Mouse (Mus musculus) forebrain, postnatal 0 days (tissue): ENCODE results near the gene Smpdl3b. TPM values are rescaled to one million over a fixed set of nuclear protein-coding genes. Genes with fewer than 3 reads are reported as not detected.
"Not testable (repeated sequence)": the region's sequence is repeated elsewhere in the genome, so short reads cannot be mapped to it uniquely, and the experiment has no call there.

ENCODE experiments used
- ATAC-seq: fragments of 200-750 bp; cut with Nextera tagmentation; 2 replicates; pipeline ENCODE4 v1.8.0; 2017; ENCODE audit warnings: mild to moderate bottlenecking, moderate library complexity
- DNase-seq: peaks from one replicate; pipeline ENCODE4 v3.0.0-alpha.2; 2015
- H3K27ac ChIP-seq: fragments of 300-500 bp; sonication (generic); 2 replicates; pipeline ENCODE4 v1.5.1; 2014; ENCODE audit warnings: low read depth, mild to moderate bottlenecking, antibody characterized with exemption, low read length, moderate library complexity, mixed read lengths
- H3K27me3 ChIP-seq: fragments of 300-500 bp; sonication (generic); 2 replicates; pipeline ENCODE4 v1.6.1; 2014; ENCODE audit warnings: mild to moderate bottlenecking, low read length, mixed read lengths; ENCODE audit not compliant: insufficient read depth
- H3K36me3 ChIP-seq: fragments of 300-500 bp; sonication (generic); 2 replicates; pipeline ENCODE4 v1.6.1; 2014; ENCODE audit warnings: mild to moderate bottlenecking, moderate library complexity; ENCODE audit not compliant: insufficient read depth
- H3K4me1 ChIP-seq: fragments of 300-500 bp; sonication (generic); 2 replicates; pipeline ENCODE4 v1.6.1; 2014; ENCODE audit warnings: antibody characterized with exemption; ENCODE audit not compliant: insufficient read depth
- H3K4me2 ChIP-seq: fragments of 300-500 bp; sonication (generic); 2 replicates; pipeline ENCODE4 v1.6.1; 2014; ENCODE audit warnings: low read depth, mild to moderate bottlenecking, moderate library complexity
- H3K4me3 ChIP-seq: fragments of 300-500 bp; sonication (generic); 2 replicates; pipeline ENCODE4 v1.5.1; 2014; ENCODE audit warnings: low read depth, low read length, mixed read lengths
- H3K9ac ChIP-seq: fragments of 300-500 bp; sonication (generic); 2 replicates; pipeline ENCODE4 v1.6.1; 2014; ENCODE audit warnings: mild to moderate bottlenecking
- H3K9me3 ChIP-seq: fragments of 300-500 bp; sonication (generic); 2 replicates; pipeline ENCODE4 v1.6.1; 2016; ENCODE audit warnings: low read length
- CTCF ChIP-seq: sonication (generic); IDR thresholded peaks from 2 replicates; pipeline ENCODE4 v1.5.1; 2016; ENCODE audit warnings: antibody characterized with exemption, control low read depth, low read depth
- WGBS: fragments of 180-500 bp; shearing (Covaris S2); extraction: QIAGEN DNeasy Blood & Tissue Kit; methylation state at CpG from one replicate; pipeline ENCODE4 v1.1.7; 2014; 5-methylcytosine and 5-hydroxymethylcytosine counted together
- polyA plus RNA-seq: library from polyadenylated mRNA; unstranded; fragments of >200 nt; fragmentation: Nextera tagmentation; extraction: Ambion mirVana; gene quantifications from 2 replicates; pipeline ENCODE4 v1.2.1, GENCODE M21; 2015
- total RNA-seq: library from RNA; depleted of rRNA; stranded (reverse); fragments of >200 nt; gene quantifications from 2 replicates; pipeline ENCODE4 v1.2.3, GENCODE M21; 2014

Smpdl3b gene
- total and polyA plus RNA-seq, 2 experiments from 2014 or later, result 0.57 to 1.1 TPM

DNA sequence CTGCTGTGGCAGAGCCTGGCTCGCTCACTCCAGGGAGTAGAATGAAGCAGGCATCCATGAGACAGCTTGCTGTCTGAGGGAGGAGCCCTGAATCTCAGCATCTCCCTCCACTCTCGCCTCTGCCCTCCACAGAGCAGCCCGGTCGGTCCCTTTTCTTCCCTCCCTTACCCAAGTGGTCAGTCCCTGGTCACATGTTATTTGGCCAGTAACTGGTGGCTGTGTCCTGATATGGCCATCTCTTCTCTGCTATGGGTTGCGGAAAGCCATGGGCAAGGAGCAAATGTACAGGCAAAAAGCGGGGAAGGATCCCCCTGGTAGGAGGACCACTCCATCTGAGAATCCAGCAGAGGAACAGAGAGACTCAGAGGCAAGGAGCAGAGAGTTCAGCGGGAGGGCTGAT, 38.1 kb upstream of the Smpdl3b start:
- 0 out of 2 replicates have a peak, but pooled peaks cover 5% of the 10 kb centered on the region for H3K27me3 ChIP-seq
- H3K9ac ChIP-seq, result no peak overlapping the region
- H3K9me3 ChIP-seq, result no peaks in the 10 kb centered on the region
- no peak overlapping the region for H3K4me2 ChIP-seq
- ATAC-seq (no peak), DNase-seq (no peak)
- H3K4me1 ChIP-seq, result no peaks in the 10 kb centered on the region
- no peak overlapping the region for H3K4me3 ChIP-seq
- WGBS, result 55% methylated on average over 7 of the region's 7 CpGs
- no peak for TF ChIP-seq CTCF
- H3K27ac ChIP-seq, result no peak overlapping the region
- H3K36me3 ChIP-seq, result no peaks in the 10 kb centered on the region

DNA sequence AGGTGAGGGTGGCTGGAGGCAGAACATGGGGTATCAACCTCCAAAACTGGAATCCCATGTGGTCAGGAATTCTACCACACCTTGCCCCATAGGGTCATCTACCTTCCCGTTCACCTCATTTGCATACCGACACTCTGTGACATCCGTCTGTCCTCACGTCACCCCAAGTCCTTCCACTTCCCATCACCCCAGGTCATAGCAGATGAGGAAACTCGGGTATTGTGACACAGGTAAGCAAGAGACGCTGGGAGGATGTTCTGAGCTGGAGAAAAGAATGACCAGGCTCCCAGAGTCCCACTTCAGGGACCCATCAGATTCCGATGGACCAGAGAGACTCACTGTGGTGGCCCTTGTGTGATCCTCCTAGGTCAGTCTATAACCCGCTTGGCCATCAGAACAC, 37.7 kb upstream of the Smpdl3b start:
- no peak for DNase-seq
- Histone ChIP-seq H3K9me3 (no peaks in the 10 kb centered on the region), H3K4me3 (no peak overlapping the region), H3K4me1 (no peaks in the 10 kb centered on the region), H3K9ac (no peak overlapping the region), H3K27me3 (0 out of 2 replicates have a peak, but pooled peaks cover 5% of the 10 kb centered on the region), H3K27ac (no peak overlapping the region), H3K36me3 (no peaks in the 10 kb centered on the region), H3K4me2 (no peak overlapping the region)
- WGBS, result 76% methylated on average over 8 of the region's 8 CpGs
- no peak for ATAC-seq
- no peak for TF ChIP-seq CTCF

DNA sequence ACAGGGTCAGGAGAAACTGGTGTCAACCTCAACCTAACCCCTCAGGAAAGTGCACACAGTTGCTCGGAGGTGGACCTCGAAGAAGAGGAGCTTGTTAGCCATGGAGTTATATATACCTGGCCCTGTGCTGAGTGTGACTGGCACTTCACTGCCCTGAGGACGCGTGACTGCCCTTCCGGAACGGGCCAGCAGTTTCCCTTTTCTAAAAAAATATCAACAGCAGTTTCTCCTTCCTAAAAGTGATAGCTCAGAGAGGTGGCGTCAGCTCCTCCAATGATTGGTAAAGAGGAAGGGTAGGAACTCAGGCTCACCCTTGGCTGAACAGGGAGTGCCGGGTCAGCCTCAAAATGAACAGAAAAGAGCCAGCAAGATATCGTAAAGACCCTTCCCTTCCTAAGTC, 37.0 kb upstream of the Smpdl3b start:
- no peaks in the 10 kb centered on the region for H3K4me1 ChIP-seq
- 87% methylated on average over 9 of the region's 9 CpGs for WGBS
- no peaks in the 10 kb centered on the region for H3K9me3 ChIP-seq
- H3K9ac ChIP-seq, result no peak overlapping the region
- no peak overlapping the region for H3K27ac ChIP-seq
- no peak for ATAC-seq
- H3K4me3 ChIP-seq, result no peak overlapping the region
- 0 out of 2 replicates have a peak, but pooled peaks cover 5% of the 10 kb centered on the region for H3K27me3 ChIP-seq
- DNase-seq, result no peak
- no peak overlapping the region for H3K4me2 ChIP-seq
- no peaks in the 10 kb centered on the region for H3K36me3 ChIP-seq
- no peak for TF ChIP-seq CTCF

DNA sequence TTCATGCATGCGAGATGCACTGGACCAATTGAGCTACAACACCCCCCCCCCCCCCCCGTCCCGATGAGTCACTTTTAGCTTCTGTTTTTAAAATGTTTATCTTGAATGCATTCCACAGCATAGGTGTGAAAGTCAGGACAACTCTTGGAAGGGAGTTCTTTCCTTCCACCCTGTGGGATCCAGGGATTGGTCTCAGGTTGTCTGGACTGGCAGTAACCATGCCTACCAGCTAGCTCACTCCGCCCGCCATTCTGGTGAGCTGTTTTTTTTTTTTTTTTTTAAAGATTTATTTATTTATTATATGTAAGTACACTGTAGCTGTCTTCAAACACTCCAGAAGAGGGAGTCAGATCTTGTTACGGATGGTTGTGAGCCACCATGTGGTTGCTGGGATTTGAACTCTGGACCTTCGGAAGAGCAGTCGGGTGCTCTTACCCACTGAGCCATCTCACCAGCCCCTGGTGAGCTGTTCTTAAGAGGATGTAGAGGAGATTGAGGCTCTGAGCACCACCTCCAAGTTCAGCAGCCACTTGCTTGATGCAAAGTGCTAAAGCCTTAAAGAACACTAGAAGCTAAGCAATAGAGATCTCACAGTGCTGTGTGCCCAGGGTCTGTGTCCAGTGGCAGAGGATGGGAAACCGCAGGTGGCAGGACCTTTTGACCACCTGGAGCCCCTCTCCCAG, 36.4 kb upstream of the Smpdl3b start:
- not testable (repeated sequence) for H3K4me2 ChIP-seq, H3K4me1 ChIP-seq, H3K36me3 ChIP-seq, DNase-seq, H3K9me3 ChIP-seq, ATAC-seq, H3K27ac ChIP-seq, H3K4me3 ChIP-seq, H3K9ac ChIP-seq, H3K27me3 ChIP-seq
- WGBS, result 94% methylated on average over 8 of the region's 9 CpGs

DNA sequence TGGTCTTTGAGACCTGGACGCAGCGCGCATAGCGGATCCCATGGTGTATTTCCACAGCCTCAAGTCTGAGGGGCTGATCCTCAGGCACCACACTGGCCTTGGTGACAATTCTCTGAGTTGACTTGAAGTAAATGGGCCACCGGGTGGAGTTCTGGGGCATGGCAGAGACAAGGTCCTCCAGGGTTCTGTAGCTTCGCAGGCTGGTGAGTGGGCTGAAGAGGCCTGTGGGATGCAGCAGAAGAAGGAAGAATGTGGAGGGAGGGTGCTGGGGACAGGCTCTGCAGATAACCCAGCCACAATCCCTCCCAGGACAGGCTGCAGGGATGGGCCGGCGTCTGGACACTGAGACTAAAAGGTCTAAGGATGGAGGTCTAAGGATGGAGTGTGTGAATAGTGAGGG, 32.7 kb upstream of the Smpdl3b start:
- DNase-seq (no peak), ATAC-seq (no peak)
- no peaks in the 10 kb centered on the region for H3K4me1 ChIP-seq
- no peak overlapping the region for H3K9ac ChIP-seq
- no peak overlapping the region for H3K4me2 ChIP-seq
- H3K4me3 ChIP-seq, result no peak overlapping the region
- H3K9me3 ChIP-seq, result no peaks in the 10 kb centered on the region
- H3K27me3 ChIP-seq, result no peaks in the 10 kb centered on the region
- H3K27ac ChIP-seq, result no peak overlapping the region
- 94% methylated on average over 8 of the region's 8 CpGs for WGBS
- no peaks in the 10 kb centered on the region for H3K36me3 ChIP-seq
- no peak for TF ChIP-seq CTCF

DNA sequence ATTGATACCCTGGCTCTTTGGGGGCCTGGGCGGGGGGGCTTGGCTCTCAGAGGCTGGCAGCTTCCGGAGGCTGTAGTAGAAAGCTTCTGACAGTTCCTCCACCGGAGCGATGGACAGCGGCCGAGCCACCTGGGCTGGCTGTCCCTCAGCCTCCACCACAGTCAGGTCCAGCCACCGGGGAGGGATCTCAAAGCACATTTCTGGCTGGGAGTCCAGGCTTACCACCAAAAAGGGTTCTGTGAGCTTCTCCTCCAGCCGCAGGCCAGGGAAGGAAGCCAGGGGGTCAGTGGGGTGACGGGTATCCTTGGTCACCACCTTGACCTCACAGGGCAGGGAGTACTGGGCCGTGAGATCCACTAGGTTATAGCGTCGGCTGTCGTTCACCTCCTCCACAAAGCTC, 28.2 kb upstream of the Smpdl3b start:
- H3K27ac ChIP-seq, result no peak overlapping the region
- no peak for DNase-seq
- 92% methylated on average over 12 of the region's 13 CpGs for WGBS

DNA sequence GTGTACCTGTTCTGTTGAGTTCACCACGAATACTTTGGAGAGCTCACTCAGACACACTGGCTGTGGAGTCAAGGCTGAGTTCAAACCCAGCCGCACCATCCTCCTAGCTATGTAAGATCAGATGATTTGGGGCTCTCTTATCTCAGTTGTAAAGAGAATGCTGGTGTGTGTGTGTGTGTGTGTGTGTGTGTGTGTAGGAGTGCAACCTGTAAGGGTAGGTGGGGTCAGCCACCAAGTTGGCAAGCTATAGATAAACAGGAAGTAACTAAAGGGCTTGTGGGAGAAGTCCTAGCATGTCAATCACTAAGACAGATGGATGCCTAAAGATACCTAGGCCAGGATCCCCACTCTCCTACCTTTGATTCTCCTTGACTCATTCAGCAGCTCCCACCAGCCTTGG, 26.7 kb upstream of the Smpdl3b start:
- ATAC-seq, result no peak

More for the DNA sequence above, 28.2 kb upstream of the Smpdl3b start:
- Histone ChIP-seq H3K36me3 (no peaks in the 10 kb centered on the region), H3K9ac (no peak overlapping the region), H3K4me3 (no peak overlapping the region), H3K4me1 (no peaks in the 10 kb centered on the region), H3K9me3 (no peaks in the 10 kb centered on the region), H3K4me2 (no peak overlapping the region), H3K27me3 (no peaks in the 10 kb centered on the region)
- ATAC-seq, result no peak
- no peak for TF ChIP-seq CTCF

More for the DNA sequence above, 26.7 kb upstream of the Smpdl3b start:
- no peaks in the 10 kb centered on the region for H3K9me3 ChIP-seq
- no peak for DNase-seq
- WGBS, result 90% methylated on average over 2 of the region's 2 CpGs
- no peak overlapping the region for H3K9ac ChIP-seq
- H3K27me3 ChIP-seq, result no peaks in the 10 kb centered on the region
- no peaks in the 10 kb centered on the region for H3K36me3 ChIP-seq
- H3K27ac ChIP-seq, result no peak overlapping the region
- H3K4me1 ChIP-seq, result no peaks in the 10 kb centered on the region
- no peak overlapping the region for H3K4me3 ChIP-seq
- TF ChIP-seq CTCF, result no peak
- H3K4me2 ChIP-seq, result no peak overlapping the region
